Mouse (Mus musculus) right cerebral cortex, postnatal 4 days (tissue): ENCODE data around the gene Cep170b.

Experiments used
- DNase-seq: peaks from one replicate; pipeline ENCODE4 v3.0.0-alpha.2; 2022

Cep170b gene

GRCm38 (mm10) chr12:112737081-112737480 is 16.8 kb downstream of the Cep170b start:
- no peak for DNase-seq

GRCm38 (mm10) chr12:112737761-112738160 is 17.5 kb downstream of the Cep170b start:
- peak; percentile 72 for DNase-seq

DNA sequence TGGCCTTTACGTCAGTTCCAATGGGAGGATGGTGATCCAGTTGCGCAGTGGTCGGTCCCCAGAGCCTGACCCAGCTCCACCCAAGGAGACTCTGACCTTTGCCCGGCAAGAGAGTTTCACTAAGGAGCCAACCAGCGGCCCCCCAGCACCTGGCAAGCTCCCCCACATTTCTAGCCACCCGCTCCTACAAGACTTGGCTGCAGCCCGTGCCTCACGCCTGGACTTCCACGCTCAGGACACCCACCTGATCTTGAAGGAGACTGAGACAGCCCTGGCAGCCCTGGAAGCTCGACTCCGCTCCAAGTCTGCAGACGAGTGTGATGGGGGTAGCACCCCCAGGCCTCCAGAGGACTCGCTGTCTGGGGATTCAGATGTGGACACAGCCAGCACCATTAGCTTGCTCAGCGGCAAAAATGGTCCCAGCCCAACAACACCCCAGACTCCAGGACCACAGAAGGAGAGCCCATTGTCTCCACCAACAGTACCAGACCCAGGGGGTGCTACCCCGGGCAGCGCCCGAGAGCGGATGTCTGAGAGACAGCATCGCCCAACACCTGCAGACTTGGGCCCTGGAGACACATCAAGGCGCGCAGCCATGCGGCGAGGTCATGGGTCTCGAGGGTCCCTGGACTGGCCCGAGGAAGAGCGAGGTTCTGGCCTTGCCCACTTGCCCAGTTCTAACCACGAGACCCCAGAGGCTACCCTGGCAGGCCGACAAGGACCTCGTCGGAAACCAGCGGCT is 18.2 kb downstream of the Cep170b start:
- DNase-seq = no peak

- no peak for DNase-seq
Observed at GRCm38 (mm10) chr12:112739023-112739568, 18.8 kb downstream of the Cep170b start.

DNA sequence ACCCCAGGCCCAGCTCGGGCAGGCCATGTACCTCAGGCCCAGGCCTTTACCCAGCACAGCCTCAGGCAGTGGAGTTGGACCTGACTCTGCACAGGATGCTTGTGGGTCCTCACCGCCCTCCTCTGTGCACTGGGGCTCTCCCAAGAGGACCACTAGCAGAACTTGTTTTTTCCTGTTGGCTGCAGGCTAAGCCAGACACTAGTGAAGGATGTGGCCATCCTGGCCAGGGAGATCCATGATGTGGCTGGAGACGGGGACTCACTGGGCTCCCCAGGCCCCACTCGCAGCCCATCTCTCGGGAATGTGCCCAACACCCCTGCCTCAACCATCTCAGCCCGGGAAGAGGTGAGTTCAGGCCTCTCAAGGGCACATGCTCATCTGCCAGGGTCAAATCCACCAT is 22.5 kb downstream of the Cep170b start:
- DNase-seq = no peak

DNA sequence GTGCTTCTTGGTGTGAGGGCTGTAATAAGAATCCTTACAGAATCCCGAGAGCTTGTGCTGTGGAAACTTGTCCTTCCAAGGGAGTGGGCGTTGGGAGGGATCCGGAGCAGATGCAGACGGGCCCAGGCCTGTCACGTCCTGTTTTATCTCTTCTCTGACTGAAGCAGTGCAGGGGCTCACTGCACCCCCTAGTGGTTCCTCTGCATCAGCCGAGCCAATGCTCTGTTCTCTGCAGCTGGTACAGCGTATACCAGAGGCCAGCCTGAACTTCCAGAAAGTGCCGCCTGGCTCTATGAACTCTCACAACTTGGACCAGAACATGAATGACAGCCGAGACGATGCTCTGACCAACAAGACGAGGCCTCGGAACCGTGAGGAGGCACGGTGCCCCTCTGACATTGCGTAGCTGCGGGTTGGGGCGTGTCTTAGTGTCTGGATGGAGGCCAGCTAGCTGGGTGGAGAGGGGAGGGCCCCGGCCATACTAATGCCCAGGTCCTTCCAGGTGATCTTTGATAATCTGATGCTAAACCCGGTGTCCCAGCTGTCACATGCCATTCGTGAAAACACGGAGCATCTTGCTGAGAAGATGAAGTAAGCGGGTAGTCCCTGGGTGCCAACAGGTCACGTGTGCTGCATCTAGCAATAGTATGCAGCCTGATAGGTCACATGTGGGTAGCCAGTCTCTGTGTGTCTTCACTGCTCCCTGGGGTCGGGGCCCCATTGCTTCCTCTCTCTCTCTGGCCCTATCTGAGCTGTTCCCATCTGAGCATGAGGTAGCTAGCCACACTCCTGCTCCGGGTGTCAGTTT is 23.1 kb downstream of the Cep170b start:
- DNase-seq = peak; percentile 81

DNA sequence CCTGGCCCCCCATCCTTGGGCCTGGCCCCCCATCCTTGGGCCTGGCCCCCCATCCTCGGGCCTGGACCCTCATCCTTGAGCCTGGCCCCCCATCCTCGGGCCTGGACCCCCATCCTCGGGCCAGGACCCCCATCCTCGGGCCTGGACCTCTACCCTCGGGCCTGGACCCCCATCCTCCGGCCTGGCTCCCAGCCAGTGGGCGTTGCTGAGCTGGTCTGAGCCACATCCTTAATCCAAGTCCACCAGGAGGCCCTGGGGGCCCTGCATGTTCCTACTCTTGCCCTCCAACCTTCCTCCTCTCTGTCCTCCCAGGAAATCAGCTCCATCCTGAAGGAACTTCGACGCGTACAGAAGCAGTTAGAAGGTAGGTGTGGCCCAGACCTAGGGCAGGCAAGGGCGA is 24.0 kb downstream of the Cep170b start:
- DNase-seq = no peak

DNA sequence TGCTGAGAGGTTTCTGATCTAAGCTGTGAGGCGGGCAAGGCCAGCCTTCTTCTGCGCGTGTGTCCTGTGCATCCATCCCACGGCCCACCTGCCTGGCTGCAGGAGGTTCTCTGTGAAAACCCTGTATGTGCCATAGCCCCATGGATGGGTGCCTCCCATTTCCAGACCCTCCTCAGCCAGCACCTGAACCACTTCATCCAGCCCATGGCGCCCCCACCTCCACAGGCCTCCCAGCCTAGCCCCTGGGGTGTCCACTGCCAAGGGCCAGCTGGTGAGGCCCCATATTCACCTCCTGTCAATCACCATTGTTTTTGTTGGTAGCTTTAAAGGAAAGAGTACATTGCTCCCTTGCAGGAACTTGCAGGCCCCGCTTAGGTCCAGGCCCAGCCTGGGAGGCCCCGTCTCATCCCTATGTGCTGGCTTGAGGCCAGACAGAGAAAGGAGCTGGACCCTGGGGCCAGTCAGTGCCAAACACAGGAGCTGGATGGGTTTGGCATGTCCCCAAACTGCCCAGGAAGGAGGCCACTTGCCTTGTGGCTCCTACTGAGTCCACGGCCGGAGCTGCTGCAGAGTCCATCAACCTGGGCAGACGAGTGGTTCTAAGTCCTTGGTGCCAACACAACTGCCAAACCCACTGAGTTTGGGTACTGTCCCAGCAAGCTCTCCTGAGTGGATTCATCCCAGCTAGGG is 24.8 kb downstream of the Cep170b start:
- no peak for DNase-seq

GRCm38 (mm10) chr12:112745716-112746115 is 25.5 kb downstream of the Cep170b start:
- no peak for DNase-seq

DNA sequence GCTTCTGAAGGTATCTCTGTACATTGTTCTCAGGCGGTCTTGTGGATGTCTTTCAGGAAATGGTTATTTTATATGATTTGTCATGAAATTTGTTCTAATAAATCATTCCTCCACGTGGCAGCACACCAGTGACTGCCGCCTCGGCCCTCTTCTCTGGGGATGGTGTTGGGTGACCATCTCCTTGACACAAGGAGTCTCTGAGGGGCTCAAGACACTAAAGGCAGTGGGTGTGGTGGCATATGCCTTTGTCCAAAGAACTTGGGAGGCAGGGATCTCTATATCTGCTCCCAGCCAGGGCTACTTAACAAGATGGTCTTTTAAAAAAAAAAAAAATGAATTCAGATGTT is 26.2 kb downstream of the Cep170b start:
- DNase-seq = no peak

DNA sequence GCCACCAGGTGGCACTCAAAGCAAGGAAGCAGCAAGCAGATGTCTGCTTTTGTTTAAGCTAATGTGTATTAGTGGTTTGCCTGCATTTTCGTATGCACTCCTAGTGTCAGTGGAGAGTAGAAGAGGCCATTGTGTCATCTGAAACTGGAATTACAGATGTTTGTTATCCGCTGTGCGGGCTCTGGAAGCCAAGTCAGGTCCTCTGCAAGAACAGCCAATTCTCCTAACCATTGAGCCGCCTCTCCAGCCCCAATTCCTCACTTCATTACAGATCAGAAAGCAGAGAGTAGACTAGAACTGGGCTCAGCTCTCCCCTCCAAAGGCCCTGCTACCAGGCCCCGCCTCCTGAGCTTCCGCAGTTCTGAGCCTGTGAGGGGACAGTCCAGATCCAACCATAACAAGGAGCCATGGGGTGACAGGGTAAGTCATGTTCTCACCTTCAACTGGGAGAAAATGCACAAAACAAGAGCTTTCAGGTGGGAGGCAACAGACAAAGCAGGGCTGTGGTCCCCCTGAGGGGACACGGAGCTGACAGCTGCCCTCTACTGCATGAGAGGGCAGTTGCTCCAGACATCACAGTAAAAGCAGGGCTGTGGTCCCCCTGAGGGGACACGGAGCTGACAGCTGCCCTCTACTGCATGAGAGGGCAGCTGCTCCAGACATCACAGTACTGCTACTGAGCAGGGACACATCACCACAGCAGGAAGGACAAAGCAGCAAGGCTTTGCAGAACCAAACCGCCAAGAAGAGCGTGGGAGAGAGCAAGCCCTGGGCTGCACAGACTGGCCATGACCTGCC is 26.8 kb downstream of the Cep170b start:
- no peak for DNase-seq

GRCm38 (mm10) chr12:112747606-112747970 is 27.3 kb downstream of the Cep170b start:
- no peak for DNase-seq

DNA sequence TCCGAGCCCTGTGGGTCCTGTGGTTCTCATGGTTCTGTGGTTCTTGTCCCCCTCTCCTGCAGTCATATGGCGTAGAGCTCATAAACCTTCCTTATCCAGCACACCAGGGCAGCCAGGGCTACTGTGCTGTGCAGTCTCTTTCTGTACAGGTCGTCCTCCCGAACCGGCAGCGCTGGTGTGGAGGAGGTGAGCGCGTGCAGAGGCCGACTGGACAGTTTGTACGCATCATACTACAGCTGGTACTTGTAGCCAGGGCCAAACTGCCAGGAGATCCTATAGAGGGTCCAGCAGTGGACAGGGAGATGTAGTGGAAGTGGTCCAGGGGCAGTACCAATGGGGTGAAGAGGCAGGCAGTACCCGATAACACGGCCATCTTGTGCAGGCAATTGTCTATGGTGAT is 30.7 kb downstream of the Cep170b start:
- DNase-seq = no peak

DNA sequence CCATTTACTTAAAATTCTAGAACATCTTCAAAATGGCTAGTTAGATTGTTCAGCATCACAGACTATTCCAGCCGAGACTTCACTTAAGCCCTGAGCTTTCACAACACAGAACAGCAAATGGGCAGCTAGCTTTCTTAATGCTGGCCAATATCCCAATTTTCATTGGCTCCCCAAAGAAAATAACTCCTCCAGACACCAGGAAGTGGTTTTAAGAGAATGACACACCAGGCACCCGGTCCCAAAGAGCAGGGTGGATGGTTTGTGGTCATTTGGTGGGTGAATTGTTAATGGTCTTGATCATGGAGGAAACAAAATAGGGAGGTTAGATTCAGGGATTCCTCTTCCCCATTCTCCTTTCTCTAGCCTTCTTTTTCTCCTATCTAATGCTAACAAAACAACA is 32.1 kb downstream of the Cep170b start:
- DNase-seq = no peak

DNA sequence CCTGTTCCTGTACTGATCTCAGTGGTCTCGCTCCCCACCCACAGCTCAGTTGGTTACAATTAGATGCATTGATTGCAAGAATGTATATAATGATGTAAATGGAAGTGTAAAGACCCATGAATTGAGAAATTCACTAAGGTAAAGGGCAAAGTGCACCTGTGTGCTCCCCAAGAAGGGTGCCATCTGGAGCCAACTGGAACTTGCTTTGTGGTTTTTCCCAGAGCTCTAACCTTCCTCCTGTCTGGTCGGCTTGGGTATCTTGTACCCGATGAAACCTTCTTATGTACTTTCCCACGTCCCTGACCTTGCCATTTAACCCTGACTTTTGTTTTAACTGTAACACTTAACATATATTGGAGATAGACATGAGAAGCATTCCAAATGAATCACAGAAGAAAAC is 35.6 kb downstream of the Cep170b start:
- DNase-seq = no peak

- no peak for DNase-seq
Observed at GRCm38 (mm10) chr12:112757896-112758295, 37.6 kb downstream of the Cep170b start.

DNA sequence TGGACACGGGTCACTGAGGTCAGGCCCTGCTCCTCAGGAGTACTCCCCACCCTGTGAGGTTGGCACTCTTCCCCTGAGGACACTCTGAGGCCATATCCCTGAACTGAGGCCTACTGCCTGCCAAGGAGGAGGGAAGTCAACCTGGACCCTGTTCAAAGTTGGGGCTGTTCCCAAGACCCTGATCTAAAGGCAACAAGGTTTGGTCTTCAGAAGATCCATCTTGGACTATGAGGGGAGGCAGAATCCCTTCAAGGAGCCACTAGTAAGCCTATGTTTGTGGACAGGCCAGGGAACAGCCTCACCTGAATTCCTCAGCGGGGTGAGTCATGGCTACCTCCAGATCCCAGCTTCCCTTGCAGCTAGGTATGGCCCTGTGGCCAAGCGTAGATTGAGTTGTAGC is 39.2 kb downstream of the Cep170b start:
- no peak for DNase-seq

GRCm38 (mm10) chr12:112760154-112760926 is 40.1 kb downstream of the Cep170b start, which contains the start of gene Pld4:
Gene Pld4 (plus strand): TSS chr12:112760655.
- DNase-seq = no peak

DNA sequence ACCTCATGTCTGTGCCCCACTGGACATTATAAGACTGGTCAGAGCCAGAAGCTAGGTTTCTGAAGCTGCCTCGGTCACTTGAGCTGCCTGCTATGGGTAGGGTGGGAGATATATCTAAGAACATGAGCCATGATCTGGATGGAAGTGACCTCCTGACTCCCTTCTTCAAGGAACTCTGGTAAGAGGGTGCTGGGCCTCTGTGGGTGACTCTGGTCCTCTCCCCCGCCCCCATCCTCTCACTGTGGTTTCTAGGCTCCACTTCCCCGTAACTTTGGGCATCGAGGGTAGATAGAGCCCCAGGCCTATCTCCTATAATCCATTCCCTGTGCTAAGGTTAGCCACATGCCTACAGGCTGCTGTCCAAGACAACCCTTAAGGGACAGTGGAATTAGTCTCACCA is 41.2 kb downstream of the Cep170b start:
- no peak for DNase-seq

DNA sequence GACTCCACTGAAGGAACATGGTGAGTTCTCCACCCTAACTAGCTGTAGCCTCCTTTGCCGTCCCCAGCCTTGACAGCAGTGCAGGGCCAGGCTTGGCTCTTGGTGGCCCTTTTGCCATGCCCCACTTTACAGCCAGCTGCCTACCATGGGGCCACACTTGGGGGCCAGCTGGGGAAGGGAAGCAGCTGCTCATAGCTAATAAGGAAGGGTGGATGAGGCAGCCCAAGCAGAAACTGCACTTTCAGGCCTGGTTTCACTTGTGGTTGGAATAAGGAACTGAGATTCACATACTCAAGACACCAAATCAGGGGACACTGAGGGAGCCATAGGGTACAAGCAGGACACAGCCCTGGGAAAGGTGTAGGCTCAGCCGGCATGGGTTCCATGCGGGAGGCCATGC is 41.8 kb downstream of the Cep170b start:
- no peak for DNase-seq

DNA sequence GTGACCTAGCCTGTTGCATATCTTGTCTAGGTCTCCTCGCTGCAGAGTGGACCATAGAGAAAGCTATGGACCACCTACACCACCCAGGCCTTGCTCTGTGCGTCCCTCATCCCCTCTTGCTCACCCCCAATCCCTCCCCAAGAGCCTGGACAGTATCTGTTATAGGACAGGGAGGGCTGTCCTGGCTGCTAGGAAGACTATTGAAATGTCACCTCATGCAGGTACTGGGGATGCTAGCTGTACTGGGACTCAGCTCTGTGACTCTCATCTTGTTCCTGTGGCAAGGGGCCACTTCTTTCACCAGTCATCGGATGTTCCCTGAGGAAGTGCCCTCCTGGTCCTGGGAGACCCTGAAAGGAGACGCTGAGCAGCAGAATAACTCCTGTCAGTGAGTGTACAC is 42.9 kb downstream of the Cep170b start:
- no peak for DNase-seq

DNA sequence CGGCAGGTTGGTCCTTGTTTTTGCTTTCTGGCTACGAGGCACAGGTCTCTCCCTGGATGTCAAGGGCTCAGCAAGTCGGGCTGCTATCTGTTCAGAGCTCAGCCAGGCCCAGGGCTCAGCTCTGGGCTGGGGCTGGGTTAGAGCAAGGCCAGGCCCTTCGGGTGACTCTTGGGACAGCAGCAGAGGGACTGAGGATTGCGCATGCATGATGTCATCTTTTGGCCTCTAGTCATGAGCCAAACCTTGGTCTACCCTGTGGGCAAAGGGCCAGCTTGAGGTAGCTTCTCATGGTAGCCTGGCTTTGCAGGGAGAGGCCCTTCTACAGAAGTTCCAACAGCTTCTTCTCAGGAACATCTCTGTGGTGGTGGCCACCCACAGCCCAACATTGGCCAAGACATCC is 43.9 kb downstream of the Cep170b start:
- no peak for DNase-seq
